Mouse (Mus musculus): Measurements from ENCODE around the gene Nr2c1. TPM values are rescaled to one million over a fixed set of nuclear protein-coding genes. Genes with fewer than 3 reads are reported as not detected.

Gene Nr2c1
- polyA plus RNA-seq, 1 experiment = 12.9 TPM

- no peaks in the 10 kb centered on the region for H3K4me1 ChIP-seq (ENCODE audit: control insufficient read depth, insufficient read depth, low read length)
- no peak overlapping the region for H3K27ac ChIP-seq (ENCODE audit: insufficient read depth, low read depth, low read length)
- no peak overlapping the region for H3K4me3 ChIP-seq (ENCODE audit: insufficient read depth, low read length)
- TF ChIP-seq CTCF (IDR thresholded peaks at IDR 0.05; ENCODE audit: low read depth, low read length) (no peak), POLR2A (IDR thresholded peaks at IDR 0.05; ENCODE audit: borderline replicate concordance, low read depth, low read length) (no peak)
Observed at GRCm38 (mm10) chr10:94231025-94231424, 83.2 kb downstream of the Nr2c1 start.

DNA sequence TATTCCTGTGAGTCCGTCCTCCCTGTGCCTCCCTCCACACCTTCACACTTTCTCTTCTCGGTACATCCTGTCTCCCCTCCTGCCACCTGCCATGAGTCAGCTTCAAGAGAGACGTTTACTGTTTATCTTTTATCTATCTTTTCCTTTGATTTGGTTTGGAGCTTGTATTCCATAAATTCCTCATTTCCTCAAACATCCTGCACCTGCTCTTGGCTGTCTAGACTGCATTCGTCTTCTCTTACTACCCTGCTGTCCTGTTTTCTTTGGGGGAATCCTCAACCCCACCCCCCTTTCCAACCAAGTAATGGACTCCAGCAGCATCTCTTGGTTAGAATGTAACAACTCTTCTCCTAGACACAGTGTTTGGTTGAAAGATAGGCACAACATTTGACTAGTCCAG, 87.4 kb downstream of the Nr2c1 start:
- no peak overlapping the region for H3K27ac ChIP-seq (ENCODE audit: insufficient read depth, low read depth, low read length)

DNA sequence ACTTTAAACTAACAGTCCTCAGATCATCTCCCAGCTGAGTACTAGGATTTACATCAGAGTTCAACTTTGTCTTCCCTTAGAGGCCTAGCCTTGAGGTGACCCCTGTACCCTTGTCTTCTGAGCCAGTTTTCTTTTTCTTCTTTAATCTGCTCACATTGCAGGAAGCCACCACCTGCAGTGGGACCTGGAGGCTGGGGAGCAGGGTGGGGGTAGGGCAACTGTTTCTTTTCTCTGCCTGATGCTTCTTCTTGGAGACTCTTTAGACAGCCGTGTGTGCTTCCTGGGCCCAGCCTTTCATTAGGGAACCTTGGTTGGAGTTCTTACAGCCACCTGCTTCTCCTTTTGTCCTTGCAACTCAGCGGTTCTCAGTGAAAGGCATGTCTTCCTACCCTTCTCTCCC, 93.5 kb downstream of the Nr2c1 start:
- Histone ChIP-seq H3K4me3 (ENCODE audit: insufficient read depth, low read length) (no peak overlapping the region), H3K4me1 (ENCODE audit: control insufficient read depth, insufficient read depth, low read length) (no peaks in the 10 kb centered on the region), H3K27ac (ENCODE audit: insufficient read depth, low read depth, low read length) (no peak overlapping the region)
- no peak for TF ChIP-seq POLR2A (IDR thresholded peaks at IDR 0.05; ENCODE audit: borderline replicate concordance, low read depth, low read length)
- TF ChIP-seq CTCF (IDR thresholded peaks at IDR 0.05; ENCODE audit: low read depth, low read length) = no peak

More for the DNA sequence above, 87.4 kb downstream of the Nr2c1 start:
- H3K4me1 ChIP-seq (ENCODE audit: control insufficient read depth, insufficient read depth, low read length) = no peaks in the 10 kb centered on the region
- TF ChIP-seq CTCF (IDR thresholded peaks at IDR 0.05; ENCODE audit: low read depth, low read length) = no peak
- no peak for TF ChIP-seq POLR2A (IDR thresholded peaks at IDR 0.05; ENCODE audit: borderline replicate concordance, low read depth, low read length)
- H3K4me3 ChIP-seq (ENCODE audit: insufficient read depth, low read length) = no peak overlapping the region

Other genes with a start within 250 kb of the Nr2c1 start
- gene Vezt, start 112.2 kb upstream of the Nr2c1 start, polyA plus RNA-seq (2012; ENCODE audit: insufficient read depth, insufficient read length, missing spikeins) = 16.4 and 16.5 TPM in 2 replicates
- 20.6 and 26.3 TPM in 2 replicates for gene Fgd6, start 112.0 kb upstream of the Nr2c1 start, polyA plus RNA-seq (2012; ENCODE audit: insufficient read depth, insufficient read length, missing spikeins)
- gene Ndufa12, start 50.7 kb downstream of the Nr2c1 start, polyA plus RNA-seq (2012; ENCODE audit: insufficient read depth, insufficient read length, missing spikeins) = 97.1 and 110 TPM in 2 replicates
- not detected in 2 replicates for gene Gm4792, start 150.7 kb downstream of the Nr2c1 start, polyA plus RNA-seq (2012; ENCODE audit: insufficient read depth, insufficient read length, missing spikeins)
- gene Tmcc3, start 163.9 kb downstream of the Nr2c1 start, polyA plus RNA-seq (2012; ENCODE audit: insufficient read depth, insufficient read length, missing spikeins) = 22.1 and 25.2 TPM in 2 replicates

Measured in bone marrow macrophage, adult 2 months (primary cell).